Mouse (Mus musculus) layer of hippocampus, adult 11-12 months (tissue): ENCODE data around the gene Trim56.
"Not testable (repeated sequence)": the region's sequence is repeated elsewhere in the genome, so short reads cannot be mapped to it uniquely, and the experiment has no call there.

Experiments used
- DNase-seq: peaks from one replicate; pipeline ENCODE4 v3.0.0; 2022; ENCODE audit warnings: low spot score

Gene Trim56

DNA sequence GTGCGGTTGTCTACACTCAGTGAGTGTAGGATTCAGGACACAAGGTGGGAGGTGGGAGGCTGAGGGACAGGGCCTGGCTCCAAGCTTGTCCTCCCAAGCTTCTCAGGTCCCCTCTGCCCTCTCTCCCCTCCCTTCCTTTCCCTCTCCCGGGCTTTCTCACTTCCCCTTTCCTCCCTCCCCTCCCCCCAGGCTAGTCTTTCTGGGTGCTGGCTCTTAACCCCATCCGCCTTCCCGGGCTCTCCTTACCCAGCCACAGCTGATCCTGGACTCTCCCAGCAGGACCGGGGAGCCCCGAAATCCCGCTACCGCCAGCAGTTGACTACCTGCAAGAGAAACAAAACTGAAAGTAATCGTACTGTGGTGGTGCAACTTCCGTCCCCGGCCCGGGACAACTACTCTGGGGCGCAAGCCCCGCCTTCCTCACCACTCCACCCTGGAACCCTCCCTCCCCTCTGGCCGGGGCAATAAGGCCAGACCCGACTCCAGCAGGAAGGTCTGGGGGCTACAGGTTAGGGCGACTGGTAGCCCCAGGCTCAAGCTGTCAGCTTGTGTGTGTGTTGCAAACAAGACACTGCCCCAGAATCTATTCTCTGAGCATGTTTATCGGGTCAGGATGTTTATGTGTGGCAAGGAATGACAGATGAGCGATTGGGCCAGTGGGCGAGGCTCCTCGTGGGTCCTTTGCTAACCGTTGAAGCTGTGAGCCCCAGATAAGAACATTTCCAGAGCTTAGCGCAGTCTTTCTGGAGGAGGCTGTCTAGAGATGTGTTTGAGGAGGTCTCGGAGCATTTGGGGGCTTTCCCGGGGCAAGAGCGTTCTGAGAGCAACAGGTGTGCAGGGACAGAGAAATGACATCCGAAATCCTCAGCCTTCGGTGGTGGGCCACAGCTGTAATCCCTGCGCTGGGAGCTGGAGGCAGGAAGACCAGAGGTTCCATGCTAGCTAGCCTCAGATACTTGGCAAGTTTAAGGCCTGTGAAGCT lies at the start of gene Trim56:
Trim56 (minus strand) TSS at position 344 of the 982 bp plus-strand sequence.
- DNase-seq, result peak; percentile 61

DNA sequence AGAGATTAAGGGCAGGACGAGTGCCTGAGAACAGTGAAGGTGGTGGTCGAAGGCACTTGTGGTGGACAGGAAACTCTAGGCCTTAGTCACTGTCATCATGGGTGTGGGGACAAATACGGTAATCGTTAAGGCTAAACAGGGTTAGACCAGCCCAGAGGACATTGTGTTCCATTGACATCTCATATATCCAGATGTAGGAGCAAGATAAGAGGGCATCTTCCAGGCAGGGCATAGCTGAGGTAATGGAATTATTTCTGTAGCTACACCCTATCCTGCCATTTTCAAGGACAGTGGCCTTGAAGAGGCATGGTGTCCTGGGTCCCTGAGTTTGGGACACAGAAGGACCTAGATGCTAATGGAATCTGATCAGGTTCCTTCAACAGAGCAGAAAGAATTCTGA lies 45.8 kb upstream of the Trim56 start:
- DNase-seq, result no peak

GRCm38 (mm10) chr5:137159461-137159860 lies 43.5 kb upstream of the Trim56 start:
- DNase-seq, result peak; percentile 44

- DNase-seq, result no peak
Observed at GRCm38 (mm10) chr5:137153289-137153688, 37.3 kb upstream of the Trim56 start.

GRCm38 (mm10) chr5:137152623-137153022 lies 36.6 kb upstream of the Trim56 start:
- no peak for DNase-seq

- not testable (repeated sequence) for DNase-seq
Observed at GRCm38 (mm10) chr5:137149272-137149882, 33.4 kb upstream of the Trim56 start, which contains the start of gene Muc3. Gene Muc3, minus strand, starts transcription at chr5:137149322.

DNA sequence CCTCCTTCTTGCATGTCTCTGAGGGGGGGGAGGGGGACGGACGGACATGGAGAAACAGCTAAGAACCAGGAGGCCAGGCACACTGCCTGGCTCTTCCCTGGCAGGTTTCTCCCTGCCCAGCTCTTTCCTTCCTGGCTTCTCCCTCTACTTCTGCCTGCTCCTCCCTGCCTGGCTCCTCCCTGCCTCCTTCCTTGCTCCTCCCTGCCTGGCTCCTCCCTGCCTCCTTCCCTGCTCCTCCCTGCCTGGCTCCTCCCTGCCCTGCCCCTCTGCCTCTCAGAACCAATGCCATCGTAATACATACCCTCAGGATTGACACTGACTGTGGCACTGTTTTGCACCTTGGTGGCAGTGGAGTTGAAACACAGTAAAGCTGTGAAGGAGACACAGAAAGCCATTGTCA lies 24.8 kb upstream of the Trim56 start:
- DNase-seq, result no peak

DNA sequence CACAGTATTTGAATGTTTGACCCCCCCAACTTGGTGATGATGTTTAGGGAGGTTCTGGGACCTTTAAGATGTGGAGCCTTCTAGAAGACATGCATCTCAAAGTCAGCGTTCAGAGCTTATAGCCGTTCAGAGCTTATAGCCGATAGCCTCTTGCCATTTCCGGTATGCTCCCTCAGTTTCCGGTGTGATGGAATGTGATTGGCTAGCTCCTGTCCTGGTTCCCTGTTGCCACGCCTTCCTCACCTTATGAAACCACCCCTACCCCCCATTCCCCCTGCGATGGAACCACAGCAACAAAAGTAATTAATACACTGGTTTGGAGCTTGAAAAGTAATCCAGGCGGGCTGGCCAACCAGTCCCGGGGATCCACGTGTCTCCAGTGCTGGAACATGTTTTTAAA lies 23.0 kb upstream of the Trim56 start:
- no peak for DNase-seq

DNA sequence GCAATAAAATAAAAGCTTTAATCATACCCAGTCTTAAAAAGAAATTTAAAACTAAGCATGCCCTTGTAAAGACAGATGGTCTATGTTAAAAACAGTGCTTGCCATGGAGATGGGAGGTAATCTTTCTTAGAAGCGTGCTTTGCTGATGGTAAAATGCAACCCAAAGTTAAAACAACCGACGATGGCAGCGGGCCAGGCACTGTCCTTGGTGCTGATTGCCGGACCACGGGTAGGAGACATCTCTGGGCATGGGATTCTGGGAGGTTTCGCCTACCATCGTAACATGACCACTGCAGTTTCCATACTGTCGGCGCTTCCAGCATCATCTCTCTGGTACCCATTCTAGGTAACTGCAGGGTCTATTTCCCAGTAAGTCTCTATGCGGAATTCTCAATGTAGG lies 18.9 kb upstream of the Trim56 start:
- DNase-seq, result no peak

GRCm38 (mm10) chr5:137131490-137131889 lies 15.5 kb upstream of the Trim56 start:
- DNase-seq, result peak; percentile 43

DNA sequence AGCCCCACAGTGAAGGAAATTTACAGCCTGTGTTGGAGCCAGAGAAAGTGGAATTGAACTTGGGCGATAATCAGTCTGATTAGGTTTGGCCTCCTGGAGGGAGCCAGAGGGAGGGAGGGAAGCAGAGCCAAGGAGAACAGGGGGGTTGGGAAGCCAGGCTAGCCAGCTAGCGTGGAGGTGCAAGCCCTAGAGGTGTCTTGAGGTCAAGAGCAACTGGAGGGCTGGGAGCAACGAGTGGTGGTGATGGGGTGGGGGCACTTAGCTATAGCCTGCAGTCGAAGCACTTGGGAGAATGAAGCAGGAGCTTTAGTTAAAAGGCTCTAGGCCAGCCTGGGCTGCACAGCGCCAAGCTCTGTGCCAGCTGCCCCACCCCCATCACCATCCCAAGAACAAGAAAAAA lies 13.3 kb upstream of the Trim56 start:
- no peak for DNase-seq

DNA sequence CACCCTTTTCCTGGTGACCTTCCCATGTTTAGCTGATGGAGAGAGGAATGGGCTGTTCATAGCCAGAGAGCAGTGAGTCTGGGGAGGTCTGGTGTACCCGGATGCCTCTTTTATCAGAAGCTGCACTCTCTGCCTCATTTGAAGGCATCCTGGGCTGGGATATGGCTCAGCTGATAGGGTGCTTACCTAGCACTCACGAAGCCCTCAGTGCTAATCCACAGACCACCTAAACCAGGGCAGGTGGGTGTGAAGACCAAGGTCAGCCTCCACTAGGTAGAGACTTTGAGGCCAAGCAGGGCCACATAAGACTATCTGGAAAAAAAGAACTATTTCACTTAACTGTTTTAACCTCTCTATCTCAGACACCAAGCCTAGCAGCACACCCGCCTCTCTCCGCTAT lies 7.5 kb upstream of the Trim56 start:
- no peak for DNase-seq

- DNase-seq, result peak; percentile 66
Observed at GRCm38 (mm10) chr5:137122686-137123193, 6.7 kb upstream of the Trim56 start.

- no peak for DNase-seq
Observed at GRCm38 (mm10) chr5:137121280-137121679, 5.3 kb upstream of the Trim56 start.

GRCm38 (mm10) chr5:137118878-137119277 lies 2.9 kb upstream of the Trim56 start:
- DNase-seq, result no peak

DNA sequence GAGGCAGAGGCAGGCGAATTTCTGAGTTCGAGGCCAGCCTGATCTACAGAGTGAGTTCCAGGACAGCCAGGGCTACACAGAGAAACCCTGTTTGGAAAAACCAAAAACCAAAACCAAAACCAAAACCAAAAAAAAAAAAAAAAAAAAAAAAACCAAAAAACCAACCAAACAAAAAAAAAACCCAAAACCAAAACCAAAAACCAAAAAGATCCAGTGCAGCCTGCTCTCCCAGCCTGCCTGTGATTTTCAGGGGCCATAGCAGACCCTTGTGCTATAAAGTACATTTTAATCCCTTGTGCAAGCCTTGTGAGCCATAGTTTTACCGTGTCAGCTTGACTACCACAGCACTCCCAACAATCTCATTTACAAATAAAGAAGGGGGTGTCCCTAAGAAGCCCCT lies 2.0 kb upstream of the Trim56 start:
- not testable (repeated sequence) for DNase-seq

GRCm38 (mm10) chr5:137116987-137117386 lies 978 bp upstream of the Trim56 start:
- DNase-seq, result no peak

GRCm38 (mm10) chr5:137114891-137115561 lies 983 bp downstream of the Trim56 start:
- DNase-seq, result no peak

GRCm38 (mm10) chr5:137111542-137112408 lies 4.2 kb downstream of the Trim56 start:
- DNase-seq, result no peak

GRCm38 (mm10) chr5:137110863-137111262 lies 5.1 kb downstream of the Trim56 start:
- no peak for DNase-seq

GRCm38 (mm10) chr5:137109941-137110593 lies 5.9 kb downstream of the Trim56 start:
- DNase-seq, result no peak
